Mouse (Mus musculus): ENCODE data around the gene Elmsan1.

- TF ChIP-seq POLR2A (IDR thresholded peaks at IDR 0.05; ENCODE audit: insufficient read depth, low read length) (no peak), CTCF (IDR thresholded peaks at IDR 0.05; ENCODE audit: low read depth, low read length) (no peak)
These were observed 39.8 kb downstream of the Elmsan1 start for GRCm38 (mm10) chr12:84178652-84179445.

Measured in ES-Bruce4 (cell line).